Mouse (Mus musculus) Patski (cell line): ENCODE data around the gene Gna12. TPM values are rescaled to one million over a fixed set of nuclear protein-coding genes. Genes with fewer than 3 reads are reported as not detected.

Experiments used
- ATAC-seq: fragments of 100-300 bp; one replicate; pipeline ENCODE4 v1.8.0; 2021
- CTCF ChIA-PET: fragments of 350-600 bp; sonication (Branson Sonifier 250); formaldehyde crosslinking; loops from one replicate; lab custom pipeline; 2022; ENCODE audit warnings: inconsistent platforms; lab: Charles Lee
- POLR2A ChIA-PET: fragments of 350-600 bp; sonication (Branson Sonifier 250); formaldehyde crosslinking; loops from one replicate; lab custom pipeline; 2022; ENCODE audit warnings: antibody characterized with exemption, inconsistent platforms; lab: Charles Lee
- DNase-seq: peaks from one replicate; pipeline ENCODE4 v3.0.0-alpha.2; 2011; ENCODE audit warnings: low read depth, low spot score
- H3K27me3 ChIP-seq: fragments of 371-371 bp; one replicate; pipeline ENCODE4 v1.5.1; 2021
- CTCF ChIP-seq: fragments of 100-300 bp; IDR thresholded peaks from one replicate; pipeline ENCODE4 v1.5.1; 2021
- in situ Hi-C: fragments of 300-500 bp; cut with MboI; formaldehyde crosslinking; loops from 3 replicates; pipeline ENCODE4 v1.11.1; 2018; ENCODE audit warnings: low pct_unique_long_range_greater_than_20kb, mixed read lengths
- polyA plus RNA-seq: library from polyadenylated mRNA; unstranded; gene quantifications from one replicate; pipeline ENCODE4 v1.2.3, GENCODE M21; 2021

Gna12 gene
- polyA plus RNA-seq, 1 experiment from 2014 or later = 80.5 TPM

- ATAC-seq = no peak
- POLR2A ChIA-PET = no interaction called here
- no peak for DNase-seq
- in situ Hi-C loops = no loop called here
- H3K27me3 ChIP-seq = no peaks in the 10 kb centered on the region
- no peak for TF ChIP-seq CTCF
- CTCF ChIA-PET = interaction anchor here (0.7 to 6.8 kb wide), 5 partner anchors 9 to 95 kb away, joined by 3 to 52 read pairs (median 3); no protein-coding TSS in a partner anchor
Observed at GRCm38 (mm10) chr5:140752639-140753038, 77.6 kb downstream of the Gna12 start.

GRCm38 (mm10) chr5:140752041-140752440, 78.2 kb downstream of the Gna12 start:
- DNase-seq = no peak
- no peak for TF ChIP-seq CTCF
- ChIA-PET CTCF (interaction anchor here (0.7 to 6.8 kb wide), 5 partner anchors 8 to 89 kb away, joined by 3 to 52 read pairs (median 5); no protein-coding TSS in a partner anchor), POLR2A (interaction anchor here (0.6 kb wide), 1 partner anchor 8 kb away, joined by 3 read pairs; no protein-coding TSS in a partner anchor)
- ATAC-seq = no peak
- in situ Hi-C loops = no loop called here
- H3K27me3 ChIP-seq = no peaks in the 10 kb centered on the region

GRCm38 (mm10) chr5:140750925-140751324, 79.3 kb downstream of the Gna12 start:
- ChIA-PET CTCF (interaction anchor here (0.7 to 6.8 kb wide), 27 partner anchors 9 to 213 kb away, joined by 3 to 52 read pairs (median 5); partner anchors contain the start of gene Iqce), POLR2A (interaction anchor here (0.6 to 1.5 kb wide), 3 partner anchors 40 to 1540 kb away, joined by 3 read pairs; no protein-coding TSS in a partner anchor)
- no peak for ATAC-seq
- no peak for DNase-seq
- H3K27me3 ChIP-seq = no peaks in the 10 kb centered on the region
- no peak for TF ChIP-seq CTCF
- in situ Hi-C loops = no loop called here

GRCm38 (mm10) chr5:140749062-140749875, 81.0 kb downstream of the Gna12 start:
- in situ Hi-C loops = loop anchor here (5.0 kb wide), 1 partner anchor 207 kb away; no protein-coding TSS in a partner anchor
- no peaks in the 10 kb centered on the region for H3K27me3 ChIP-seq
- ATAC-seq (peak; percentile 64), DNase-seq (no peak)
- ChIA-PET CTCF (interaction anchor here (0.8 to 6.8 kb wide), 25 partner anchors 9 to 213 kb away, joined by 3 to 52 read pairs (median 5); partner anchors contain the start of genes Amz1 and Iqce), POLR2A (interaction anchor here (0.6 to 1.5 kb wide), 3 partner anchors 64 to 95 kb away, joined by 3 to 4 read pairs (median 3); no protein-coding TSS in a partner anchor)
- no peak for TF ChIP-seq CTCF

- DNase-seq = no peak
- CTCF ChIA-PET = interaction anchor here (1.6 to 6.8 kb wide), 6 partner anchors 19 to 208 kb away, joined by 3 to 52 read pairs (median 8); partner anchors contain the start of gene Iqce
- H3K27me3 ChIP-seq = no peaks in the 10 kb centered on the region
- no peak for TF ChIP-seq CTCF
- in situ Hi-C loops = loop anchor here (5.0 kb wide), 1 partner anchor 206 kb away; no protein-coding TSS in a partner anchor
- POLR2A ChIA-PET = interaction anchor here (0.6 to 1.0 kb wide), 2 partner anchors 81 to 94 kb away, joined by 3 to 4 read pairs; no protein-coding TSS in a partner anchor
- ATAC-seq = no peak
Observed at GRCm38 (mm10) chr5:140748425-140748824, 81.8 kb downstream of the Gna12 start.

- no peaks in the 10 kb centered on the region for H3K27me3 ChIP-seq
- ATAC-seq = no peak
- in situ Hi-C loops = loop anchor here (5.0 kb wide), 1 partner anchor 36 kb away; the partner anchor contains the start of gene Brat1
- no peak for TF ChIP-seq CTCF
- ChIA-PET POLR2A (no interaction called here), CTCF (interaction anchor here (1.6 to 2.2 kb wide), 2 partner anchors 9 to 29 kb away, joined by 5 read pairs; no protein-coding TSS in a partner anchor)
- DNase-seq = no peak
Observed at GRCm38 (mm10) chr5:140743706-140744131, 86.5 kb downstream of the Gna12 start.

GRCm38 (mm10) chr5:140741877-140742276, 88.4 kb downstream of the Gna12 start:
- ATAC-seq = peak; percentile 37
- in situ Hi-C loops = loop anchor here (5.0 kb wide), 1 partner anchor 35 kb away; the partner anchor contains the start of gene Brat1
- H3K27me3 ChIP-seq = no peaks in the 10 kb centered on the region
- TF ChIP-seq CTCF = no peak
- CTCF ChIA-PET = interaction anchor here (1.1 to 1.5 kb wide), 2 partner anchors 9 to 10 kb away, joined by 3 to 5 read pairs; no protein-coding TSS in a partner anchor
- DNase-seq = no peak
- POLR2A ChIA-PET = no interaction called here

- ChIA-PET CTCF (interaction anchor here (1.5 to 2.4 kb wide), 2 partner anchors 9 kb away, joined by 3 to 10 read pairs; no protein-coding TSS in a partner anchor), POLR2A (no interaction called here)
- TF ChIP-seq CTCF = no peak
- ATAC-seq (no peak), DNase-seq (no peak)
- in situ Hi-C loops = loop anchor here (5.0 kb wide), 1 partner anchor 34 kb away; the partner anchor contains the start of gene Brat1
- H3K27me3 ChIP-seq = no peaks in the 10 kb centered on the region
Observed at GRCm38 (mm10) chr5:140741040-140741439, 89.2 kb downstream of the Gna12 start.

GRCm38 (mm10) chr5:140739813-140740212, 90.4 kb downstream of the Gna12 start:
- in situ Hi-C loops = loop anchor here (5.0 kb wide), 1 partner anchor 33 kb away; the partner anchor contains the start of gene Brat1
- ChIA-PET CTCF (interaction anchor here (1.2 to 2.4 kb wide), 2 partner anchors 10 to 203 kb away, joined by 3 to 10 read pairs; no protein-coding TSS in a partner anchor), POLR2A (interaction anchor here (0.5 kb wide), 1 partner anchor 1274 kb away, joined by 5 read pairs; no protein-coding TSS in a partner anchor)
- H3K27me3 ChIP-seq = peaks cover under 1% of the 10 kb centered on the region
- DNase-seq (no peak), ATAC-seq (no peak)
- no peak for TF ChIP-seq CTCF

- no peak for TF ChIP-seq CTCF
- CTCF ChIA-PET = interaction anchor here (1.6 kb wide), 1 partner anchor 15 kb away, joined by 4 read pairs; no protein-coding TSS in a partner anchor
- peaks cover 6% of the 10 kb centered on the region for H3K27me3 ChIP-seq
- POLR2A ChIA-PET = no interaction called here
- DNase-seq (no peak), ATAC-seq (no peak)
- in situ Hi-C loops = no loop called here
Observed at GRCm38 (mm10) chr5:140736166-140736565, 94.1 kb downstream of the Gna12 start.
